Mouse (Mus musculus) MEL (cell line): Measurements from ENCODE around the gene Slc12a8. TPM values are rescaled to one million over a fixed set of nuclear protein-coding genes. Genes with fewer than 3 reads are reported as not detected.
A peak's percentile ranks its signal among the peaks of the same experiment; 100 is the strongest.

Experiments used
- DNase-seq: peaks from one replicate; pipeline ENCODE4 v3.0.0; 2011; ENCODE audit warnings: low read depth, low spot score
- H3K27ac ChIP-seq: 2 replicates; pipeline ENCODE4 v1.5.1; 2012; ENCODE audit warnings: low read depth, mild to moderate bottlenecking, control low read depth, low read length, moderate library complexity; ENCODE audit not compliant: control insufficient read depth
- H3K27me3 ChIP-seq, 2 experiments: fragments of 150-350 bp in 1 of 2; sonication (generic) in 1 of 2; 2 replicates each; pipeline ENCODE4 v1.6.1; 2012; ENCODE audit warnings: low read length in 2 of 2, mild to moderate bottlenecking in 2 of 2, improper control_type of control experiment in 1 of 2, moderate library complexity in 1 of 2; ENCODE audit not compliant: insufficient read depth in 2 of 2, control insufficient read depth in 1 of 2
- H3K36me3 ChIP-seq, 2 experiments: 2 replicates each; pipeline ENCODE4 v1.6.1; 2012 to 2014; ENCODE audit warnings: low read length in 2 of 2, improper control_type of control experiment in 1 of 2, inconsistent platforms in 1 of 2, mild to moderate bottlenecking in 1 of 2; ENCODE audit not compliant: insufficient read depth in 2 of 2, control insufficient read depth in 1 of 2
- H3K4me1 ChIP-seq, 2 experiments: fragments of 150-350 bp in 1 of 2; sonication (generic) in 1 of 2; 2 replicates each; pipeline ENCODE4 v1.6.1; 2012; ENCODE audit warnings: low read length in 2 of 2, improper control_type of control experiment in 1 of 2, mild to moderate bottlenecking in 1 of 2; ENCODE audit not compliant: insufficient read depth in 2 of 2, control insufficient read depth in 1 of 2
- H3K4me3 ChIP-seq, 2 experiments: fragments of 150-350 bp in 1 of 2; sonication (generic) in 1 of 2; 2 replicates each; pipeline ENCODE4 v1.5.1; 2012; ENCODE audit warnings: low read depth in 2 of 2, low read length in 2 of 2, mild to moderate bottlenecking in 2 of 2, moderate library complexity in 2 of 2, control low read depth in 1 of 2, improper control_type of control experiment in 1 of 2; ENCODE audit not compliant: control insufficient read depth in 1 of 2, insufficient read depth in 1 of 2
- H3K79me2 ChIP-seq: 2 replicates; pipeline ENCODE4 v1.6.1; 2012; ENCODE audit warnings: mild to moderate bottlenecking, low read length, moderate library complexity; ENCODE audit not compliant: control insufficient read depth, poor library complexity, insufficient read depth
- H3K9ac ChIP-seq: 2 replicates; pipeline ENCODE4 v1.6.1; 2012; ENCODE audit warnings: low read depth, mild to moderate bottlenecking, control low read depth, low read length, moderate library complexity; ENCODE audit not compliant: control insufficient read depth, poor library complexity, severe bottlenecking
- H3K9me3 ChIP-seq: fragments of 150-350 bp; sonication (generic); replicated peaks from 2 replicates; pipeline ENCODE4 v1.6.1; 2012; ENCODE audit warnings: mild to moderate bottlenecking, low read length, improper control_type of control experiment, moderate library complexity; ENCODE audit not compliant: insufficient read depth
- BHLHE40 ChIP-seq: IDR thresholded peaks from 2 replicates; pipeline ENCODE4 v1.6.1; 2012; ENCODE audit warnings: low read depth, mild to moderate bottlenecking, inconsistent platforms, low read length, improper control_type of control experiment, borderline replicate concordance
- CTCF ChIP-seq, 3 experiments: IDR thresholded peaks in 2 of 3; conservative IDR thresholded peaks in 1 of 3; 2 replicates each; pipeline ENCODE4 v1.5.1; 2011 to 2012; ENCODE audit warnings: low read length in 3 of 3, low read depth in 2 of 3, mild to moderate bottlenecking in 2 of 3, improper control_type of control experiment in 1 of 3, inconsistent platforms in 1 of 3, mixed read lengths in 1 of 3, moderate library complexity in 1 of 3; ENCODE audit not compliant: control insufficient read depth in 1 of 3, insufficient read depth in 1 of 3, poor library complexity in 1 of 3, severe bottlenecking in 1 of 3
- E2F4 ChIP-seq: IDR thresholded peaks from 2 replicates; pipeline ENCODE4 v1.6.1; 2011; ENCODE audit warnings: low read depth, low read length, improper control_type of control experiment, borderline replicate concordance
- JUND ChIP-seq: IDR thresholded peaks from 2 replicates; pipeline ENCODE4 v1.6.1; 2011; ENCODE audit warnings: low read depth, mild to moderate bottlenecking, improper control_type of control experiment, low read length
- MAFK ChIP-seq: IDR thresholded peaks from 2 replicates; pipeline ENCODE4 v1.6.1; 2011; ENCODE audit warnings: low read depth, mild to moderate bottlenecking, low read length, improper control_type of control experiment, borderline replicate concordance
- MAZ ChIP-seq: IDR thresholded peaks from 2 replicates; pipeline ENCODE4 v1.6.1; 2012; ENCODE audit warnings: low read depth, mild to moderate bottlenecking, inconsistent platforms, low read length, improper control_type of control experiment
- NELFE ChIP-seq: IDR thresholded peaks from 2 replicates; pipeline ENCODE4 v1.6.1; 2011; ENCODE audit warnings: low read depth, low read length, improper control_type of control experiment
- POLR2AphosphoS5 ChIP-seq: IDR thresholded peaks from 2 replicates; pipeline ENCODE4 v1.6.1; 2012; ENCODE audit warnings: low read depth, borderline replicate concordance, mild to moderate bottlenecking, inconsistent platforms, low read length, moderate library complexity, mixed read lengths
- RAD21 ChIP-seq: IDR thresholded peaks from 2 replicates; pipeline ENCODE4 v1.6.1; 2011; ENCODE audit warnings: mild to moderate bottlenecking, low read depth, low read length, improper control_type of control experiment
- RCOR1 ChIP-seq: IDR thresholded peaks from 2 replicates; pipeline ENCODE4 v1.6.1; 2012; ENCODE audit warnings: low read depth, mild to moderate bottlenecking, inconsistent platforms, low read length, improper control_type of control experiment
- SMC3 ChIP-seq: IDR thresholded peaks from 2 replicates; pipeline ENCODE4 v1.6.1; 2011; ENCODE audit warnings: low read depth, low read length, improper control_type of control experiment
- USF2 ChIP-seq, 2 experiments: IDR thresholded peaks; 2 replicates each; pipeline ENCODE4 v1.6.1; 2011 to 2012; ENCODE audit warnings: improper control_type of control experiment in 2 of 2, low read length in 2 of 2, borderline replicate concordance in 1 of 2, inconsistent platforms in 1 of 2, low read depth in 1 of 2, mild to moderate bottlenecking in 1 of 2; ENCODE audit not compliant: insufficient read depth in 1 of 2
- ZC3H11A ChIP-seq: IDR thresholded peaks from 2 replicates; pipeline ENCODE4 v1.6.1; 2012; ENCODE audit warnings: low read depth, mild to moderate bottlenecking, inconsistent platforms, low read length, improper control_type of control experiment
- ZNF384 ChIP-seq: IDR thresholded peaks from 2 replicates; pipeline ENCODE4 v1.6.1; 2012; ENCODE audit warnings: low read depth, mild to moderate bottlenecking, inconsistent platforms, low read length, improper control_type of control experiment
- polyA plus RNA-seq, 2 experiments: library from polyadenylated mRNA; stranded (reverse) in 1 of 2; unstranded in 1 of 2; fragments of >175 nt in 1 of 2; fragments of >200 nt in 1 of 2; gene quantifications; 2 replicates each; pipeline versions ENCODE4 v1.2.1 to v1.2.4; 2012; ENCODE audit warnings: low replicate concordance in 2 of 2, low read depth in 1 of 2; ENCODE audit not compliant: insufficient read length in 2 of 2, insufficient read depth in 1 of 2, missing spikeins in 1 of 2
- total RNA-seq: library from RNA; depleted of rRNA; stranded (reverse); fragments of 300-350 nt; gene quantifications from 2 replicates; pipeline ENCODE4 v1.2.3, GENCODE M21; 2012

Gene Slc12a8
- total and polyA plus RNA-seq, 3 experiments: 0.29 TPM; not detected in 2

- no peak for DNase-seq
- Histone ChIP-seq H3K79me2 (no peaks in the 10 kb centered on the region), H3K27ac (no peak overlapping the region), H3K9ac (no peak overlapping the region), H3K36me3 (no peaks in the 10 kb centered on the region)
- no peak for TF ChIP-seq JUND
- TF ChIP-seq, all 39 proteins: peak for 0
- H3K4me3 ChIP-seq: no peak overlapping the region
- H3K4me1 ChIP-seq: no peaks in the 10 kb centered on the region
- H3K9me3 ChIP-seq: no peaks in the 10 kb centered on the region
- peaks cover 11 to 12% of the 10 kb centered on the region in 2 experiments for H3K27me3 ChIP-seq
Measured at GRCm38 (mm10) chr16:33596213-33596612, 79.1 kb downstream of the Slc12a8 start.

- no peak overlapping the region for H3K27ac ChIP-seq
- no peaks in the 10 kb centered on the region for H3K4me1 ChIP-seq
- H3K4me3 ChIP-seq: no peak overlapping the region
- DNase-seq: peak; percentile 75
- H3K9ac ChIP-seq: no peak overlapping the region
- no peak for TF ChIP-seq USF2 (IDR thresholded peaks at IDR 0.05; ENCODE audit: borderline replicate concordance in 1 of 2, insufficient read depth in 1 of 2, low read depth in 1 of 2, low read length in 2 of 2)
- 0 out of 2 replicates have a peak, but pooled peaks have one; percentile 27 for TF ChIP-seq JUND
- peak; percentile 87 for TF ChIP-seq SMC3
- no peak for TF ChIP-seq E2F4
- 0 out of 2 replicates have a peak, but pooled peaks have one; percentile 39 for TF ChIP-seq MAZ
- TF ChIP-seq ZC3H11A: peak; percentile 74
- TF ChIP-seq CTCF (IDR thresholded peaks at IDR 0.05 in 2 of 3, conservative IDR thresholded peaks at IDR 0.05 in 1 of 3; ENCODE audit: control insufficient read depth in 1 of 3, insufficient read depth in 1 of 3, low read depth in 2 of 3, low read length in 3 of 3, poor library complexity in 1 of 3, severe bottlenecking in 1 of 3): peak; percentile 64 to 78 (median 67)
- peak; percentile 72 for TF ChIP-seq RAD21
- TF ChIP-seq, all 39 proteins: peak for 6
- Histone ChIP-seq H3K79me2 (no peaks in the 10 kb centered on the region), H3K27me3 (peaks cover 8 to 20% of the 10 kb centered on the region in 2 experiments), H3K9me3 (no peaks in the 10 kb centered on the region), H3K36me3 (no peaks in the 10 kb centered on the region)
Measured at GRCm38 (mm10) chr16:33600216-33600615, 83.1 kb downstream of the Slc12a8 start.

GRCm38 (mm10) chr16:33601299-33601698, 84.2 kb downstream of the Slc12a8 start:
- Histone ChIP-seq H3K4me1 (no peaks in the 10 kb centered on the region), H3K27me3 (peaks cover 6 to 17% of the 10 kb centered on the region in 2 experiments)
- TF ChIP-seq RCOR1: no peak
- TF ChIP-seq MAFK: no peak
- TF ChIP-seq BHLHE40: no peak
- TF ChIP-seq NELFE: no peak
- TF ChIP-seq POLR2AphosphoS5: no peak
- TF ChIP-seq ZNF384: no peak
- TF ChIP-seq, all 39 proteins: peak for 0
- Histone ChIP-seq H3K27ac (no peak overlapping the region), H3K4me3 (no peak overlapping the region), H3K36me3 (no peaks in the 10 kb centered on the region), H3K9ac (no peak overlapping the region), H3K9me3 (no peaks in the 10 kb centered on the region), H3K79me2 (no peaks in the 10 kb centered on the region)
- DNase-seq: no peak
